Mouse (Mus musculus): ENCODE data around the gene Dhx8. TPM values are rescaled to one million over a fixed set of nuclear protein-coding genes. Genes with fewer than 3 reads are reported as not detected.
A peak's percentile ranks its signal among the peaks of the same experiment; 100 is the strongest.

Dhx8 gene
- polyA plus RNA-seq, 1 experiment from 2014 or later = 45.6 TPM

DNA sequence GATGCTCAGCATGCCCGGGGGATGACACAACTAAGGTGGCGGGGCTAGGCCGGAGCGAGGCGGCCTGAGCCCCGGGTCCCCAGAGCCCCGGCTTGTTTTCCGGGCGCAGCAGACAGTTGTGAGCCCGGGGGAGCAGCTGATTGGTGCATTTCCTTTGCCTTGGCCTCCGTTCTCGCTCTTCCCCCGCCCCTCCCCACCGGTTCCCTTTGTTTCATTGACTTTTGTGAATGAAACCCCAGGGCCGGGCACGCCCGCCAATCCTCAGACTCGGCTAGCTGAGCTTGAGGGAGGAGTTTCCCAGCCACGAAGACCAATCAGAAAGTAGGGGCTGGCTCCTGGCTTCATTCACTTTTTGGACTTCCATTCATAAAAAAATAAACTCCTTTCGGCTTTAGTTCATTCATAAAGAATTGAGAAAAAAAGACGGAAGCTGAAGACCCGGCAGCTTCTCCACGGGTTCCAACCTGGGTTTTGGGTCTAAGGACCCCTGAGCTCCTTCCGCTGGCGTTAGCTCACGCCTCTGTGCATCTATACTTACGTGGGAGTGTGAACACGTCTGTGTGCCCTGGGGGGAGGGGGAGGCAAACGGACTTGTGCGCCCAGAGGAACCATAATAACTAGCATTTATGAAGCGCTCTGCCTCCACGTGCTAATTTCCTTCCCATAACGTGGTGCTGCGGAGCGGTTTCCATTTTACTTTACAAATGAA, 52.6 kb downstream of the Dhx8 start, which contains the start of gene Etv4:
Gene Etv4, minus strand, starts transcription at position 229 of the 709 bp plus-strand sequence.
- Histone ChIP-seq H3K27ac (peak within 1 kb of the TSS; percentile 66), H3K9me3 (no peaks in the 10 kb centered on the region), H3K36me3 (replicated peaks) (no peaks in the 10 kb centered on the region), H3K4me1 (peaks cover 21% of the 10 kb centered on the region), H3K4me2 (peak within 1 kb of the TSS; percentile 89), H3K9ac (peak within 1 kb of the TSS; percentile 61), H3K27me3 (peaks cover 95% of the 10 kb centered on the region), H3K4me3 (replicated peaks) (peak within 1 kb of the TSS; percentile 53)
- WGBS = under 1% methylated on average over 35 of the region's 35 CpGs
- ATAC-seq (ENCODE audit: low FRiP score) = peak; percentile 96

DNA sequence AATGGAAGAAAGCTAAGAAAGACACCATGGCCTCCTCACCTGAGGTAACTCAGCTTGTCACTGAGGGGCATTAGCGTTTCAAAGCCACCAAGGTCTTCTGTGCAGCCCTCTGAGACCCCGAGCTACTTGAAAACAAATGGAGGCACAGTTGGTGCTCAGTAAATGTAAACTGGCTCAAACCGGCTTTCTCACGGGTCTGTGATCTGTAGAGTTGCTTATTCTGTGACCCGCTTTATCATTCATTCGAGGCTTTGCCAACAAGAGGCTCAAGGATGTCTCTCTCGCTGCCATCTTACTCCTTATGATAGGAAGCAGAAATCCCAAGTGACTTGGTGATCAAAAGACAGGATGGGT, 53.1 kb downstream of the Dhx8 start:
- Histone ChIP-seq H3K4me3 (replicated peaks) (peak overlapping the region; percentile 25), H3K27ac (no peak overlapping the region), H3K36me3 (replicated peaks) (no peaks in the 10 kb centered on the region), H3K4me1 (peaks cover 26% of the 10 kb centered on the region), H3K4me2 (peak overlapping the region; percentile 89), H3K27me3 (peaks cover 90% of the 10 kb centered on the region), H3K9me3 (no peaks in the 10 kb centered on the region), H3K9ac (no peak overlapping the region)
- no peak for ATAC-seq (ENCODE audit: low FRiP score)
- WGBS = 13% methylated on average over 7 of the region's 7 CpGs

DNA sequence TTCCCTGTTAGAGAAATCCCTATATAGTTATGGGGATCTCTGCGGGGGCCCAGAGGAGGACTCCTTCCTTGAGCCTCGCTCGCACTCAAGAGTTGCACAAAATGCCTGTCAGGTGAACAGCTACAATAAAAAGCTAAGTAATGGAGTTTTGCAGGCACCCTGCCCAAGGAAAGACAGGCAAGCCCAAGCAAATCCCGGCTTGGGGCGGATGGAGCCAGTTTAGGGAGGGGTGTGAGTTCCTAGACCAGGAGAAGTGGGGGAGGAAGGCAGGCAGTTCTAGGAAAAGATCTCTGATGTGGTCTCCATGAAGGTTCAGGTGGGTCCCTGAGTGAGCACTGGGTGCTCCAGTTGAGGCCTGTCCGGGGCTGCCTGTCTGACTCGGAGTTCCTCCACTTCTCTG, 53.9 kb downstream of the Dhx8 start:
- ATAC-seq (ENCODE audit: low FRiP score) = no peak
- no peaks in the 10 kb centered on the region for H3K9me3 ChIP-seq
- no peaks in the 10 kb centered on the region for H3K36me3 ChIP-seq (replicated peaks)
- H3K9ac ChIP-seq = no peak overlapping the region
- H3K4me1 ChIP-seq = peaks cover 34% of the 10 kb centered on the region
- H3K4me3 ChIP-seq (replicated peaks) = no peak overlapping the region
- H3K27ac ChIP-seq = no peak overlapping the region
- H3K4me2 ChIP-seq = no peak overlapping the region
- 59% methylated on average over 7 of the region's 7 CpGs for WGBS
- peaks cover 82% of the 10 kb centered on the region for H3K27me3 ChIP-seq

DNA sequence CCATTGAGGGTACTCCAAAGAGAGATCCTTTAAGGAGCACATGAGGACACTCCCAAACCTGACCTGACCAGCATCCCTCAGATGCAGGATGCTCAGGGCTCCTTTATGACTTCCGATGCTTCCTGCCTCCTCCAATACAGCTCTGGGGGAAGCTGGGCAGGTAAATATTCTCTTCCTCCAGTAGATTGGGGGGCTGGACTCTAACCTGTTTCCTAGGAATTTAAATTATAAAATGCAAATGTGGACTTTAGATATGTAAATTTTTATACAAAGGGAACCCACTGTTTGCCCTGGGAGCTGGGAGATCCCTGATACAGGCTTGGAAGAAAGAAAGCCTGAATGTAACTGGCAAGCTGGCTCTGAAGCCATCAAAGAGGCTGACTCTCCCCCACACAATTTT, 54.7 kb downstream of the Dhx8 start:
- H3K27ac ChIP-seq = no peak overlapping the region
- no peaks in the 10 kb centered on the region for H3K9me3 ChIP-seq
- no peak overlapping the region for H3K4me2 ChIP-seq
- H3K4me1 ChIP-seq = peaks cover 35% of the 10 kb centered on the region
- 74% methylated on average over 1 of the region's 1 CpGs for WGBS
- H3K4me3 ChIP-seq (replicated peaks) = no peak overlapping the region
- no peaks in the 10 kb centered on the region for H3K36me3 ChIP-seq (replicated peaks)
- peaks cover 79% of the 10 kb centered on the region for H3K27me3 ChIP-seq
- no peak overlapping the region for H3K9ac ChIP-seq
- no peak for ATAC-seq (ENCODE audit: low FRiP score)

DNA sequence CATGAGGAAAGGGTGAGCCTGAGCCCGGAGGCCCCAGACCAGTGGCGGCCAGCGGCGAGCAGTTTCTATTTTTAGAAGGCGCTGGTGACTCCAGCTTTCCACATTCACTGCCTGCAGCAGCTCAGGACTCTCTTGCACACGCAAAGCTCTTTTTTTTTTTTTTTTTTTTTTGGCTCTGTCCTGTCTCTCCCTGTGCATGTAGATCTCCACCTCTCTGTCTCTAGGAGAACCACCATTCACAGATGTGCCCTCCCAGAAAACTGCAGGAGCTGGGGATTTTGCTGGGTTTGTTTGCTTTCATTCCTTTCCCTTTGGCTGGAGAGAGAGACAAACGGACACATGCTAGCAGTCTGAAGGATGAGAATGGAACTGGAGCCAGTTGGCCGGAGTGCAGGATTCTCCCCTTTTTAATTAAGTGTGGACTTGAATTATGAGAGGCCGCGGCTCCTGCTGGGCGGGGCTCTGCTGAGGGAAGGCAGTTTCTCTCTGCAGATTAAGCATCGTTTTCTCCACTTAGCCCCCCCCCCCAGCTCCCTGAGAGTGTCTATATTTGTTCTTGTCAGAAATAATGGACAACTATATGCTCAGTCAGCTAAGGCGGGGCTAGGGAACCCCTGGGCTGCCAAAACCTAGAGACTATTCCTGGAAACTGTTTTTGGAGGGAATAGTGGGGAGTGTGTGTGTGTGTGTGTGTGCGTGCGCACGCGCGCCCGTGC, 58.2 kb downstream of the Dhx8 start:
- peaks cover 16% of the 10 kb centered on the region for H3K4me1 ChIP-seq
- WGBS = 43% methylated on average over 19 of the region's 19 CpGs
- H3K9ac ChIP-seq = no peak overlapping the region
- H3K4me3 ChIP-seq (replicated peaks) = no peak overlapping the region
- H3K36me3 ChIP-seq (replicated peaks) = no peaks in the 10 kb centered on the region
- ATAC-seq (ENCODE audit: low FRiP score) = no peak
- no peak overlapping the region for H3K27ac ChIP-seq
- H3K27me3 ChIP-seq = peaks cover 46% of the 10 kb centered on the region
- no peak overlapping the region for H3K4me2 ChIP-seq
- 0 out of 2 replicates have a peak, but pooled peaks cover 3% of the 10 kb centered on the region for H3K9me3 ChIP-seq

DNA sequence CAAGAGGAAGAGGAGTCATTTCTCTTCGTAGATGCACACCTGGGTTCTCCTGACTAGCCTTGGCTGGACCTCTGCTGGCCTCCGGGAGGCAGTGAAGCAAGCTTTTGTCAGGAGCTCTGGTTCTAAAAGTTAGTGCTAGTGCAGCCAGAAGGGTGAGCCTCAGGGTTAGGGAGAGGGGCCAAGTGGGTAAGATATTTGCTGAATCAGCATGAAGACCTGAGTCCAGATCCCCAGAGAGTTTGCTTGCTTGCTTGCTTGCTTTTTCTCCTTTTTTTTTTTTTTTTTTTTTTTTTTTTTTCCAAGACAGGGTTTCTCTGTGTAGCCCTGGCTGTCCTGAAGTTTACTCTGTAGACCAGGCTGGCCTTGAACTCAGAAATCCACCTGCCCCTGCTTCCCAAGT, 64.6 kb downstream of the Dhx8 start:
- H3K36me3 ChIP-seq (replicated peaks) = no peaks in the 10 kb centered on the region
- H3K4me1 ChIP-seq = 0 out of 2 replicates have a peak, but pooled peaks cover 3% of the 10 kb centered on the region
- 0 out of 2 replicates have a peak, but pooled peaks cover 3% of the 10 kb centered on the region for H3K9me3 ChIP-seq
- no peak for ATAC-seq (ENCODE audit: low FRiP score)
- H3K27me3 ChIP-seq = peaks cover 6% of the 10 kb centered on the region
- no peak overlapping the region for H3K4me2 ChIP-seq
- no peak overlapping the region for H3K27ac ChIP-seq
- no peak overlapping the region for H3K9ac ChIP-seq
- no peak overlapping the region for H3K4me3 ChIP-seq (replicated peaks)
- 84% methylated on average over 2 of the region's 2 CpGs for WGBS

DNA sequence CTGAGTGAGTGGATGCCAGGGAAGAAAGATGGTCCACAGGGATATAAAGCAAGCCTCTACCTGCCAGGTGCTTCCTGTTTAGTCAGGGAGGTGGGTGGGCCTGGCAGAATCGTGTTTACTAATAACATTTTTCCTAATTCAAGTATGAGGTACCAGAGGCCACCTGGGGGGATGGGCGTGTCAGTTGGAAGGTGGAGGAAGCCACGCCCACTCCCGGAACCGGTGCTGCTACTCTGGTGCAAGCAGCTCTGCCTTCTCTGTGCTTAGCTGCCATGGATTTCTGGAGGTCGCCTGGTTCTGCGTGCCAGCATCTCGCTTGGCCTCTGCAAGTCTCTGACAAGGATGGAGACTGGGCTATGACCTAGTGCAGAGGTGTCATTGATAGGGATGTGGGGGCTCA, 65.4 kb downstream of the Dhx8 start:
- 0 out of 2 replicates have a peak, but pooled peaks cover 3% of the 10 kb centered on the region for H3K9me3 ChIP-seq
- peaks cover 10% of the 10 kb centered on the region for H3K27me3 ChIP-seq
- WGBS = 35% methylated on average over 8 of the region's 8 CpGs
- H3K4me3 ChIP-seq (replicated peaks) = no peak overlapping the region
- ATAC-seq (ENCODE audit: low FRiP score) = no peak
- H3K36me3 ChIP-seq (replicated peaks) = no peaks in the 10 kb centered on the region
- 0 out of 2 replicates have a peak, but pooled peaks cover 3% of the 10 kb centered on the region for H3K4me1 ChIP-seq
- H3K4me2 ChIP-seq = no peak overlapping the region
- H3K27ac ChIP-seq = no peak overlapping the region
- no peak overlapping the region for H3K9ac ChIP-seq

DNA sequence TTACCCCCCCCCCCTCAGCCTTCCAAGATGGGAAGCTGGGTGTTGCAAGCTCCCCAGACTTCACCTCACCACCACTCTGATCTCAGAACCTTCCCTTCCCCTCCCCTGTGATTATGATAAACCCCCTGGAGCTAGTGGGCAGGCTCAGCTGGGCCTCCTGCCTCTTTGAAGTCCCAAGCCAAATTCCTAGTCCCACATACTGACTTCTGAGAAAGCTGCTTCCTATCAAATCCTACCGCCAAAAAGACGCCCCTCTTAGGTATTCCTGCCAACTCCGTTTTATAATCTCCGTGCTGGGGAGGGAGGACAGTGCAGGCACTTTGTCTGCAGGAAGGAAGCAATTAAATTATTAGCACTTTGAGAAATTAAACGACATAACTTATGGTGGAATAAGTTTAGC, 68.7 kb downstream of the Dhx8 start:
- no peak overlapping the region for H3K9ac ChIP-seq
- no peak overlapping the region for H3K4me3 ChIP-seq (replicated peaks)
- 9% methylated on average over 5 of the region's 5 CpGs for WGBS
- H3K4me2 ChIP-seq = no peak overlapping the region
- no peak overlapping the region for H3K27ac ChIP-seq
- ATAC-seq (ENCODE audit: low FRiP score) = no peak
- no peaks in the 10 kb centered on the region for H3K36me3 ChIP-seq (replicated peaks)
- H3K9me3 ChIP-seq = no peaks in the 10 kb centered on the region
- H3K4me1 ChIP-seq = 0 out of 2 replicates have a peak, but pooled peaks cover 3% of the 10 kb centered on the region
- H3K27me3 ChIP-seq = peaks cover 10% of the 10 kb centered on the region; the same call in 1 of the 2 replicates

DNA sequence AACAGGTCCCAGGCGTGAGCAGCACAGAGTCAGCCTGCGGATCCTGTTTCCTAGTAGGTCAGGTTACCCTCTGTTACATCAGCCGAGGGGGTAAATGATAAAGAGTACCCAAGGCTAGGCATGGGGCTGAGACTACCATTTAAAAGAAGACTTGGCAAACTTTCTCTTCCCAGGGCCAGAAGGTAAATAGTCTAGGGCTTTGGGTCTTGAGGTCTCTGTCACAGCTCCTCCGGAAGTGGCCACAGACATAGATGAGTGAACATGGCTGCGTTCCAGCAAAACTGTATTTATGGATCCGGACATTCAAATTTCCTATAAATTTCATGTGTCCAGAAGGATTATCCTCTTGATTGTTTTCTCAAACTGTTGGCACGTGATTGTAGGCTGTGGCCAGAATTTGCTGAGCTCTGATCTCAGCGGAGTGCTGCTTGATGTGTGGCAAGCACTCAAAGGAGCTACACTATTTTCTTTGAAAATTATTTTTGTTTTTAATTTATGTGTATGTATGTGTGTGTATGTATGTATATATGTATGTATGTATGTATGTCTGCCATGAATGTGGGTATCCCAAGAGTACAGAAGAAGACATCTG, 72.5 kb downstream of the Dhx8 start:
- Histone ChIP-seq H3K4me2 (no peak overlapping the region), H3K9me3 (no peaks in the 10 kb centered on the region), H3K36me3 (replicated peaks) (no peaks in the 10 kb centered on the region), H3K4me1 (0 out of 2 replicates have a peak, but pooled peaks cover 3% of the 10 kb centered on the region), H3K27me3 (peaks cover 34% of the 10 kb centered on the region), H3K27ac (no peak overlapping the region), H3K4me3 (replicated peaks) (no peak overlapping the region), H3K9ac (no peak overlapping the region)
- 87% methylated on average over 8 of the region's 8 CpGs for WGBS
- ATAC-seq (ENCODE audit: low FRiP score) = no peak

DNA sequence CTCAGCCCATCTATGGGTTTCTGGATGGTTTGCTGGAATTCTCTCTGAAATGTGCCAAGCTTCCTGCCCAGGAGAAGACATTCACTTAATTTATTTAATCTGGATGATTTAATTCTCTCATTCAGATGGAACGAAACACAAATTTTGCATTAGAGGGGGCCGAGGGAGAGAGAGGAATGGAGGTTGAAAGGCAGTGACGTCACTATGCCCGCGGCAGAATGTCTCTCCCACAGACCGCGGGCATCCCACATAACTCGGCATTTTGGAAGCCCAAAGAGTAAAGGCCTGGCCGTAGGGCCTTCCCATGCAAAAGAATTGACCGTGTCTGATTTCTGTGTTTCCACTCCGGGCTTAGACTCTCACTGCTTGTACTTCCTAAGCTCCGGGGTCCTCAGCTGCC, 74.0 kb downstream of the Dhx8 start:
- 73% methylated on average over 12 of the region's 12 CpGs for WGBS
- H3K9me3 ChIP-seq = no peaks in the 10 kb centered on the region
- H3K9ac ChIP-seq = no peak overlapping the region
- no peak overlapping the region for H3K4me3 ChIP-seq (replicated peaks)
- no peaks in the 10 kb centered on the region for H3K36me3 ChIP-seq (replicated peaks)
- no peak overlapping the region for H3K4me2 ChIP-seq
- H3K27me3 ChIP-seq = peaks cover 45% of the 10 kb centered on the region
- no peaks in the 10 kb centered on the region for H3K4me1 ChIP-seq
- no peak overlapping the region for H3K27ac ChIP-seq
- ATAC-seq (ENCODE audit: low FRiP score) = no peak

DNA sequence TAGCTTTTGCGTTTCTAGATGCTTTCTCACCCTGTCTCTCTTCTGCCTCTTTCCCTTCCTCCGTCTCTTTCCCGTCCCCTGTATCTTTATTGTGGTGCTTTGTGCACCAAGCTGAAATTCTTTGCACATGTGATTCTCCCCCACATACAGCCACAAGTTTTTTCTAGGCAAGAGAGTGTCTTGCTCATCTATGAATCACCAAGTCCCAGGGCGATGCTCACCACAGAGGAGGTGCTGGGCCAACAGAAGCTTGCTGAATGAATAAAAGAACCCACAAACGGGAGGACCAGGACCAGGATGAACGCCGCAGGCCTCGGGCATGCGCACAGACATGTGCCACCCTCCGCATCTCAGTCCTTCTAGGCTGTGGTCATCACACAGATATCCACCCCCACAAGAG, 74.5 kb downstream of the Dhx8 start:
- no peak overlapping the region for H3K4me3 ChIP-seq (replicated peaks)
- H3K4me1 ChIP-seq = no peaks in the 10 kb centered on the region
- no peaks in the 10 kb centered on the region for H3K36me3 ChIP-seq (replicated peaks)
- H3K9me3 ChIP-seq = no peaks in the 10 kb centered on the region
- ATAC-seq (ENCODE audit: low FRiP score) = no peak
- WGBS = 88% methylated on average over 10 of the region's 10 CpGs
- H3K9ac ChIP-seq = no peak overlapping the region
- H3K27ac ChIP-seq = no peak overlapping the region
- H3K27me3 ChIP-seq = peaks cover 40% of the 10 kb centered on the region
- no peak overlapping the region for H3K4me2 ChIP-seq

DNA sequence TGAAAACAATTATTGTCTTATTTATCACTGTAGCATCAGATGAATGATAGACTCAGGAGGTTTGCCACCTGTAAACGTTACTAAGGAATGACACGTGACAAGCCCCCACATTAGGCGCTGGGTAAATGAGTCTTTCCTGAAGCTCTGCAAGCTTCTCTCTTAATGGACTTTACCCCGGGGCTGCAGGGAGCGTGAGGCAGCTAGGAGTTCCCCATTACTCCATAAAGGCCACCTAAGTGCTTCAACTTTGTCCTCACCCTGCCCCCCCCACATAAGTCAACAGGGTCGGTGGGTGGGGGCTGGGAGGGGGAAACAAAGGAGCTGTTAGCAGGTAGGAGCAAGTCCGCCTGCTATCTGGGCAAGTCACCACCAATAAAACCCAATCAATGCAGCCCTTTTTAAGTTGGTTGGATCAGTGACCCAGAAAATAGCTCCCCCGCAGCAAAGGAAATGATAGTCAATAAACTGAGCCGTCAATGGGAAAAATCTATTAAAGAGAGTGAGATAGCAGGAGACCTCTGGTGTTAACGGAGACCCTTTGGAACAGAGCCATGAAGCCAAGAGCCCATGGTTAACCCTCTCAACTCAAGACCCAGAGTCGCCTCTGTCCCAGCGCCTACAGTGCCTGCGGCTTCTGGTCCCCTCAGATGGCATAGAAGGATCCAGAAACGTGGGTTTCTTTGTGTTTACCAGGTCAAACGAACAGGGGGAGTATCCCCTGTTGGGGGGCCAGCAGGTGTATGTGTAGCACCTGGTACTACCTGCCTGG, 76.5 kb downstream of the Dhx8 start:
- Histone ChIP-seq H3K27me3 (peaks cover 44% of the 10 kb centered on the region), H3K9ac (no peak overlapping the region), H3K4me2 (no peak overlapping the region), H3K9me3 (no peaks in the 10 kb centered on the region), H3K4me1 (no peaks in the 10 kb centered on the region), H3K4me3 (replicated peaks) (no peak overlapping the region), H3K36me3 (replicated peaks) (no peaks in the 10 kb centered on the region), H3K27ac (no peak overlapping the region)
- ATAC-seq (ENCODE audit: low FRiP score) = no peak
- WGBS = 40% methylated on average over 15 of the region's 15 CpGs

Measured in forebrain, embryonic 12.5 days (tissue).